Mouse (Mus musculus) olfactory bulb, adult 2 months (tissue): ENCODE measurements around the gene Cript.

Source experiments
- CTCF ChIP-seq: fragments of 200-500 bp; IDR thresholded peaks from 2 replicates; pipeline ENCODE4 v1.5.1; 2012; ENCODE audit warnings: low read depth, mild to moderate bottlenecking, low read length, moderate library complexity; ENCODE audit not compliant: insufficient read depth
- POLR2A ChIP-seq: fragments of 200-500 bp; IDR thresholded peaks from 2 replicates; pipeline ENCODE4 v1.6.1; 2012; ENCODE audit warnings: mild to moderate bottlenecking, low read depth, low read length, moderate library complexity; ENCODE audit not compliant: insufficient read depth

DNA sequence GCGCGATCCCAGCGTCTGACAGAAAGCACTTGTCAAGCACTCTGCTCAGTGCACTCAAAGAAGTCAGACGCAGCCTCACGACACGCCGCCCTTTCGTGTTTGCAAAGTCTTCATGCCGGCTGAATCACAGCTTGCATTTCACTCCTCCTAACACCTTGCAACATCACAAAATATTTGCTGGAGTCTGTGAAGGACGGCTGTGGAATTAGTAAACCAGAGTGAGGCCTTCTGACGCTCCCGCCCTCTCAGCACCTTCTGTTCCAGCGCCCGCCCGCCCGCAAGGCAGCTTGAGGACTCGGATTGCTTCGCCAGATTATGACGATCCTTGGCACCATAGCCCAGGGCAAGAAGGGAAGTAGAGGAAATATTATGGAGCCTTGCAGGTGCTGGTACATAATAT is 16.4 kb downstream of the Cript start:
- TF ChIP-seq POLR2A: no peak
- TF ChIP-seq CTCF: no peak
